Comparison of ENCODE assay signal across 20 mouse cellular contexts in the genomic region with DNA sequence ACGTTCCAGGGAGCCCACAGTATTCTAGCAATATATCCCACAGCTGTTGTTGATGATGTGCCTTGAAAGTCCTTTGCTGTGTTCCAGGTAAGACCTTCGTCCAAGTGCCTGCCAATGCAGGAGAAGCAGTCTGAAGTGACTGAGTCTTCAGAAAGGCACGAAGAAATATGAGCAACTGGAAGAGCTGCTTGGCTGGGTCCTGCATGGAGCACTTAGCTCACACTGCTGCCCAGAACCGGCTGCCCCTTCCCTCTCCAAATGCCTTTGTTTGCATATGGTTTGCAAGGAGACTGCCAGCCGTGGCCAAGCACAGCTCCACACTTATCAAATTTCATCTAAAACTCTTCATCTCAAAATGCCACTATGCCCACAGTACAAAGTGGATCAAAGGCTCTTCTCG.
"Had no signal": no experiment of that assay in that cellular context is flagged by ENCODE, and none has a peak within 500 bp of the region (broad histone marks: within the 10 kb centered on the region; RNA-seq: fewer than 3 reads in every experiment).

No protein-coding gene starts in this region.

- ATAC-seq: intestine, postnatal 0 days; liver, postnatal 0 days; midbrain, embryonic 13.5 days; midbrain, embryonic 16.5 days had no signal

- H3K4me3 ChIP-seq: kidney, embryonic 15.5 days; limb, embryonic 12.5 days; limb, embryonic 15.5 days; megakaryocyte, embryonic 14.5 days; midbrain, embryonic 10.5 days; midbrain, embryonic 13.5 days; myocyte; neural tube, embryonic 13.5 days had no signal

- H3K4me1 ChIP-seq: kidney, embryonic 15.5 days; megakaryocyte, embryonic 14.5 days had no signal

- H3K27ac ChIP-seq: kidney, embryonic 15.5 days; limb, embryonic 12.5 days; limb, embryonic 15.5 days; liver, embryonic 14.5 days; midbrain, embryonic 10.5 days; midbrain, embryonic 13.5 days; neural tube, embryonic 13.5 days had no signal

- H3K36me3 ChIP-seq: kidney, embryonic 15.5 days; limb, embryonic 12.5 days; limb, embryonic 15.5 days; midbrain, embryonic 10.5 days; midbrain, embryonic 13.5 days; neural tube, embryonic 13.5 days had no signal

- H3K27me3 ChIP-seq: kidney, embryonic 15.5 days; limb, embryonic 12.5 days; limb, embryonic 15.5 days; megakaryocyte, embryonic 14.5 days; midbrain, embryonic 13.5 days; neural tube, embryonic 13.5 days had no signal

- H3K4me2 ChIP-seq: kidney, embryonic 15.5 days; limb, embryonic 12.5 days; limb, embryonic 15.5 days; liver, embryonic 11.5 days; midbrain, embryonic 13.5 days; neural tube, embryonic 13.5 days had no signal

- H3K9ac ChIP-seq: kidney, embryonic 15.5 days; limb, embryonic 12.5 days; limb, embryonic 15.5 days; liver, embryonic 14.5 days; liver, postnatal 0 days; midbrain, embryonic 13.5 days; neural tube, embryonic 13.5 days had no signal

- DNase-seq: kidney, adult 2 months; kidney, postnatal 25 days; left cerebral cortex, postnatal 4 days; liver, postnatal 0 days; retina, postnatal 1 day; right cerebral cortex, postnatal 25 days; thymus, adult 18-20 months; thymus, postnatal 4 days had no signal

- H3K9me3 ChIP-seq: kidney, embryonic 15.5 days; limb, embryonic 12.5 days; limb, embryonic 15.5 days; midbrain, embryonic 10.5 days; midbrain, embryonic 13.5 days; neural tube, embryonic 13.5 days had no signal
